Mouse (Mus musculus) bone marrow, adult 2 months (tissue): ENCODE measurements at regions not wholly inside any gene's neighbourhood (a gene's known extent, or its start where the extent isn't known, plus 50 kb on each side); places are given as distances from the start of the nearest gene placed in this dataset.

Experiments used
- CTCF ChIP-seq: fragments of 200-500 bp; IDR thresholded peaks from 2 replicates; pipeline ENCODE4 v1.5.1; 2011; ENCODE audit warnings: low read length, control low read depth; ENCODE audit not compliant: control insufficient read depth, insufficient read depth
- POLR2A ChIP-seq: fragments of 200-500 bp; IDR thresholded peaks from 2 replicates; pipeline ENCODE4 v1.6.1; 2011; ENCODE audit warnings: low read depth, mild to moderate bottlenecking, control low read depth, low read length, borderline replicate concordance; ENCODE audit not compliant: control insufficient read depth

DNA sequence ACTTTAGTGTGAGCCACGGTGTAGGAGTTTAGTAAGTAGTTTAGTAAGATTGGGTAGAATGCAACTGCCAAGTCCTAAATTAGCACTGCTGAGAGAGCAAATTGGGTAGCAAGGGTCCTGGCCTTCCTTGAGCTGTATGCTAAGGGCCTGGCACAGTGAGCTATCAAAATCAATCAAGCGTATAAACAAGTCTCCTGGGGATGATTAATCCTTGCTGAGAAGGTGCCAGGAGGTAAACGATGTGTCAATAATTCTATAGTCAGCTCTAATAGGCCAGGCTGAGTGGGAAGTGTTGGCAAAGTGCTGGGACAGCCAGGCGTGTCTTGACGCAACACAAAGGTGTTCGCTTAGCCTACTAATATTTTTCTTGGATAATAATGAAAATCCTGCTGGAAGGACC, 183.6 kb upstream of the Thbs1 start:
- no peak for TF ChIP-seq POLR2A
- no peak for TF ChIP-seq CTCF
